Mouse (Mus musculus): ENCODE measurements around the gene St6galnac4.

St6galnac4 gene

DNA sequence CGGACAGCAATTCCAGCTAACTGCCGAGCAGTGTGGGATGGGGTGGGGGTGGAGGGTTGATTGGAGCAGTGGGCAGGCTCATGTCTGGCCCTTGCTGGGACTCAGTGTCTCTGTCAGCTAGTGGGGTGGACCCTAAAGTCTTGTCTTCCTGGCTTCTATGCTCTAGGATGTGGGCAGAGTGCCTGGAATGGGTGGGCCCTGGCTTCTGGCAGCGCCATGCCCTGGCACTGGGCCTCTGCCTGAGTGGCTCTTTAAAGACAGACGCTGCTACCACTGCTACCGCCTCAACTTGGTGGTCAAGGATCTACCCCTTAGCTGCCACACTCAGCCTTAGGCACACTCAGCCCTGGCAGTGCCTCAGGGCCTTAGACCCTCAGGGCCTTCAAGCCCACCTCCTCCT lies 41.8 kb downstream of the St6galnac4 start:
- peak; percentile 89 to 91 for DNase-seq

DNA sequence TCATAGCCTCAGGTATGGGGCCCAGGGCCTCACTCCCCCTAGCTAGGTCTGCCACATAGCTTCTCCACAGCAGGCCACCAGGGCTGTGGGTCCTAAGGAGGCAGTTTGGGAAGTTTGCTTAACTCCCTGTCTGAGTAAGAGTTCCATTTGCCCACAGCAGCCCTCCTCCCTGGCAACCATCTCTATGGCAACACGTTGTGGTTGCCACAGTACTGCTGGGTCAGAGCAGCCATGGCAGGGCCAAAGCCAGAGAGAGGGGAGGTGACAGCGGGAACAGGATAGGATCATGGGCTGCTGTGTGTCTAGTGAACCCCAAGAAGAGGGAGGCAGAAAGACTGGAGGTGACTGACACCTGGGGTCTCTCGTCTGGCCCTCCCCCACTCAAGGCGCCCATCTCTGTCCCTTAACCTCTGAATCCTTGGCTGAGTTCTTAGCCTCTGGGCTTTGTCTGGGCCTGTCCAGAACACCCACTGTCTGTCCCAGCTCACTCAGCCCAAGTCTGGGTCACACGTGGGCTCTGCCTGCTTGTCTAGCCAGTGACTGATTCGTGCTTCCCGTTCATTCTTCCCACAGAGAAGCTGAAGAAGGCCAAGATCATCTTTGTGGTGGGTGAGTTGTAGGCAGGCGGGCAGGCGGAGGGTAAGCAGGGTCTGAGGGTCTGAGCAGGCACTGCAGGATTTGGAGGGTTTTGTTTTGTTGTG lies 42.5 kb downstream of the St6galnac4 start:
- DNase-seq: peak; percentile 76 to 82

DNA sequence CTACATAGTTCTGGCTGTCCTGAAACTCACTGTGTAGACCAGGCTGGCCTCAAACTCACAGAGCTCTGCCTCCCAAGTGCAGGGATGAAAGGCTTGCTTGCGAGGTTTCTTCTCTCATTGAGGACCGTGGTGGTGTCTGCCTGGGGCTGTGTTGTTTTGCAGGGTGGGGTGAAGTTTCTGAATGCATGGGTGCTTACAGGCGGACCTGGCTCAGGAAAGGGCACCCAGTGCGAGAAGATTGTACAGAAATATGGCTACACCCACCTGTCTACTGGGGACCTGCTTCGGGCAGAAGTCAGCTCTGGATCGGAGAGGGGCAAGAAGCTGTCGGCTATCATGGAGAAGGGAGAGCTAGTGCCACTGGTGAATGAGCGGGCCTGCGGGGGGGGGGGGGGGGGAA lies 43.1 kb downstream of the St6galnac4 start:
- no peak for DNase-seq

DNA sequence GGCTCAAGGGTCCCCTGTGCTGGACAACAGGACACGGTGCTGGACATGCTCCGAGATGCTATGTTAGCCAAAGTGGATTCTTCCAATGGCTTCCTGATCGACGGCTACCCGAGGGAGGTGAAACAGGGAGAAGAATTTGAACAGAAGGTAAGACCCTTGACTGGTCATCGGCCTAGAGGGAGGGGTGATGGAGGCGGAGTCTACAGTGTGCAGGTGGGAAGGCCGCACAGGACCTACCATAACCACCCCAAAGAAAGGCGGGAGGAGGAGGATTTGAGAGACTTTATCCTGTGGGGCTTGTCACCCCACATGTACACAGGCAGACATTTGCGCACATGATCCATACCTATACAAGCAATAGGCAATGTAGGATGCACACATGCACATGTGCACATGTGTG lies 44.2 kb downstream of the St6galnac4 start:
- no peak for DNase-seq

DNA sequence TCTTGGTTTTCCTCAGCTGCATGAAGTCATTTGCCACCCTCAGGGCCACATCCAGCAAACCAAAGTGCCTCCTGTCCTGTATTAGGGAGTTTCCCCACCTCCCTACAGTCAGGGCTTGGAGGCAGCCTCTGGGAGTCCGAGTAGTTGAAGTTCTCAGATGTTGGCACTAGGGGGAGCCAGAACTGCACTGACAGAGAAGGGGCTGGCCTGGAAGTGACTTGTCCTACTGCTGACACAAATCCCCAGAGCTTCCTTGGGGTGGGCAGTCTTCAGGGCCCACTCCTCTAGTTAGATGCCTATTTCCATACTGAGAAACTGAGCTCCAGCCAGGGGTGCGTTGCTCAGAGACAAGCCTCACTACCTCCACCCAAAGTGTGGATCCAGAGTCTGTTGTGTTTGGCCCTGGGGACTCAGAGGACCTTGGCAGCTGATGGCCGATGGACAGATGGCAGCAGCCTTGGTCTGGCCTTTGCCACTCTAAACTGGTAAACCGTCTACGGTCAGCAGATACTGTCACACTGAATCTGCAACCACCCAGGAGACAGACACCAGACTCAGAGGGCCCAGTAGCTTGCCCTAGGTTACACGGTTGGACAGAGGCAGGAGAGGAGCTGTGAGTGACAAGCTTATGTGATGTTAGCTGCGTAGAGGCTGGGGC lies 45.0 kb downstream of the St6galnac4 start:
- peak; percentile 76 to 84 for DNase-seq

DNA sequence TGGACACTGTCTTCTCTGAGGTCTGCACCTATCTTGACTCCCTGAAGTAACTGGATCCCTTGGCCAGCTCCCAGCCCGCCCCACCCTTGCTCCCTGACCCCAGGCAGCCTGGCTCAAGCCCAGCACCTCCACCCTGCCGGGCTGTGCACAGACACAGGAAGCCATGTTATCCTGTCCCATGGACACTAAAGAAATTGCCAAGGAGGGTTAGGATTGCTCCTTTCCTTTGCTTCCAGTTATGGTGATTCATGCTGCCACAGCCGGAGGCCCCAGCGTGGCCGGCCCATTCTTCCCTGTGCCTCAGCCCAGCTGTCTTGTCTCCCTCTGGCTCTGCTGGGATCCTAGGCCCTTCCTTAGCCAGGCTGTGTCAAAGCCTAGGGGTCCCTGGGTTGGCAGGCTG lies 46.8 kb downstream of the St6galnac4 start:
- peak; percentile 70 to 79 for DNase-seq

DNA sequence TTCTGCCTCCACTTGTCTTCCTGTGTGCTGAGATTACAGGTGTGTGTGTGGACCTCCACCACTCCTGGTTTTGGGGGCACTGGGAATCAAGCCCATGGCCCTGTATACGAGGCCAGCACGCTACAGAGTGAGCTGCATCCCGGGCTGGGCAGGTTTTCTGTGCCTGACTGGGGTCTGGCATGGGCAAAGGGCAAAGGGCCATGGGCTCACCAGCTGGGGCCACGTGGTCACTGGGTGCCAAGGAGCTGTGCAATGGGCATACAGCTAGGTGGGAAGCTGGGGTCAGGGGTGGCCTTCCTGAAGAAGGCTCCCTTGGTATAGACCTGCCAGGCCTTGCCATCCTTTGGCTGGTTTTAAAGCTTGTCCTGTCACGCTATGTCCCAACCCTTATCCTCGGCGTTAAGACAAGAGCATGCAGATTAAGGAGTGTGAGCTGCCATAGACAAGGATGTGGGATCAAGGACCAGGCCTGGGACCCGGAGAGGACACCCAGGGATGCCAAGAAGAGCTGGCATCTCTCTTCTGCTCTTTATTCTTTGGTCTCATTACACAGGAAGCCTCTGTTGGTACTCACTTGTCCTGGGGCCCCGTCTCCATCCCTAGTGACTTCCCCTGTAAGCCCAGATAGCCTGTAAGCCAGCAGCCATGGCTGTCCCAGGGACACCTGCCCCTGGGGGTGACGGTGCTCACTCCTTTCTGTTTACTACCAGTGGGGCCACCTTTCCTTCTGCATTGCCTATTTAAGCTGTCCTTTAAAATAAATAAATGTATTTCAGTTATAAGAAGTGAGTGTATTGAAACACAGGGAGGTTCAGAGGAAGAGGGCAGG lies 47.6 kb downstream of the St6galnac4 start:
- no peak for DNase-seq

DNA sequence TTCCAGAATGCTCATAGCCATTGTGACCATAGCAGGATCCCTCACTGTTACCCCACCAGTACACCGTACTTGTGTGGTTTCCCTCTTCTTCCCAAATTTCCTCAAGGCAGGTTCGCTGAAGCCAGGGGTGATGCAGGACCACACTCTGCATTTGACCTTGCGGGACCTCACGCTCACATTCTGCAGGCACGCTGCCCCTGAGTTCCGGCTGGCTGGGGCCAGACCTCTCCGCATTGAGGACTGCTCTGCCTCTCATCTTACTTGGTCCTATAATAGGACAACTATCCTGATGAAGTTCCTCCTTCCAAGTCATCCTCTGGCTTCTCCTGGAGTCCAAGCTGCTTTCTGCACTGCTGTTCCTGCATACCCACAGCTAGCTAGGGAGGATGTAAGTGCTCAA lies 49.7 kb downstream of the St6galnac4 start:
- DNase-seq: no peak

DNA sequence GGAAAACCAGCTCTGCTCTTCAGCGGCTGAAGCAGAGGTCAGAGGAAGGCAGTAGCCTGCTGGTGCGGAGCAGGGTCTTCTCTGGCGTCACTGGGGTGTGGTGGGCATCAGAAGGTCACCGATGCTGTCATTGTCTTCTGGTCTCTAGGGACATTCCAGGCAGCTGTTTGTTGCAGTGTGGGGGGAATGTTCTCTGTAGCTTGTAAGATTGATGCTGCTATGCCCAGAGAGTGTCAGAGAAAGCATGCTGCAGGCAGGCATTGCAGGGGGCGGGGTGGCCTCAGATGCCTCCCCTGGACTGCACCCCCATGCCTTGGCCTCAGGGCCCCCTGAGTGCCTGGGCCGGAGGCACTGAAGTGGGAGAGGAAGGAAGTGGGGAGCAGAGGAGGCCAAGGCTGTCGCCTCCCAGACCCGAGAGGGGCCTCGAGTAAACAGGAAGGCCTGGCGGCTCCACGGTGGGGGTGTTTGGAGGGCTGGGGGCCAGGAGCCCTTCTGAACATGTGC lies 50.9 kb downstream of the St6galnac4 start:
- DNase-seq: peak; percentile 85 to 90

DNA sequence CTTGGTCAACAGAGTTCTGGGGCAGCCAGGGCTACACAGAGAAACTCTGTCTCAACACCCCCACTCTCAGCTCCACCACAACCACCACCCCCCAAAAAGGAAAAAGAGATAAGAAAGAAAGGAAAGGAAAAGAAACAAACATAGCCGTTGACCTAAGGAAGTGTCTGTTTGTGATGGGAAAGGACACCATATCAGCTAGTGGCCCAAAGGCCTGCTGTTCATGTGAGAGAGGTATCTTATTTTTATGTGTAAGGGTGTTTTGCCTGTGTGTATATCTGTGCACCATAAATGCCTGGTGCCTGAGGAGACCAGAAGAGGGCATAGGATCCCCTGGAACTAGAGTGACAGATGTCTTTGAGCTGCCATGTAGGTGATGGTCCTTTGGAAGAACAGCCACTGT lies 52.7 kb downstream of the St6galnac4 start:
- DNase-seq: no peak

DNA sequence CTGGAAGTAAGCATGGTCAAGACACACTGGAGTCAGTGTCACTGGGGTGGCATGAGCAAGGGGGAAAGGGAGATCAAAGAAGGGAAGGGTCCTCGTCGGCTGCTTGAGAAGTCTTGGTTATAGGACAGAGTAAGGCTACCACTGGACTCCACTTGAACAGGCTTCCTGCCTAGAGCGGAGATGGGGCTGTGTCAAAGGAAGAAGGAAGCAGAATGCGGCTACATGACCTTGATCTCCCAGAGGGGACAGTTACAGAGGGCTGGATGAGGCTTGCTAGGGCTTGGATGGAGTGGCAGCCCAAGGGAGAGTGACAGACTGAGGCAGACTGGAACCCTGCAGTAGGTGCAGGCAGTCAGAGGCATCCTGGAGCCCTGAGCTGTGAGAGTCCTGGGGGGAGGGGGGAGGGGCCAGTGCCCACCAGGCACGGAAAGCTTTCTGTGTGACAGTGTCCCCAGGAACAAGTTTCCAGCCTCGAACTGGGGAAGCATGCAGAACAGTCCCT lies 53.7 kb downstream of the St6galnac4 start:
- DNase-seq: no peak

DNA sequence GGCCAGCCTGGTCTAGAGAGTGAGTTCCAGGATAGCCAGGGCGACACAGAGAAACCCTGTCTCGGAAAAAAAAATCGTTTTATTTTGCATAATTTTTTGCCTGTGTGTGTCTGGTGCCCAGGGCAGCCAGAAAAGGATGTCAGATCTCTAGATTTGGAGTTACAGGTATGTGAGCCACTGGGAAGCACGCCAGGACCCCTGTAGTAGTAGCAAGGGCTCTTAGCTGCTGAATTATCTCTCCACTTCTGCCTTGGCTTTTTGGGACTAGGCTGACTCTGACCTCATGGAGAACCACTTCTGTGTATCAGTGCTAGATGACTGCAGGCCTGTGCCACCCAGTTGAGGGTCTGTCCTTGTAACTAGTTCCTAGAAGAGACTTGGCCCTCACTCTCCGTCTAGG lies 54.9 kb downstream of the St6galnac4 start:
- no peak for DNase-seq

DNA sequence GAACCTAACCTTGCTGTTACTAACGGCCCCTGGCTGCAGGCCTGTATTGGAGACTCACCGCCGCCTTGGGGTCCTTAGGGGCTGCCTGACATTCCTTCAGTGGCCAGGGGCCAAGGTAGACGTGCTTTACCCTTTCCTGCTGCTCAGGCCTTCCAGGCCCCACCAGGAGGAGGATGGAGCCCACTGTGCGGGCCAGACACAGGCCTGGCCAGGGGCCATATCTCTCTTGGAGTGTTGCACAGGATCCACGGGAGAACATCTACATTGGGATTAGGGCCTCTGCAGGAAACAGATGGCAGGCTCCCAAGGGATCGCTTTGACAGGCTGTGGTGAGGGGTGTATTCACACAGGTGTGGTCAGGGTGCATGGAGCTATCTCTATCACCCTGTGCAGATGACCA lies 55.9 kb downstream of the St6galnac4 start:
- DNase-seq: no peak

DNA sequence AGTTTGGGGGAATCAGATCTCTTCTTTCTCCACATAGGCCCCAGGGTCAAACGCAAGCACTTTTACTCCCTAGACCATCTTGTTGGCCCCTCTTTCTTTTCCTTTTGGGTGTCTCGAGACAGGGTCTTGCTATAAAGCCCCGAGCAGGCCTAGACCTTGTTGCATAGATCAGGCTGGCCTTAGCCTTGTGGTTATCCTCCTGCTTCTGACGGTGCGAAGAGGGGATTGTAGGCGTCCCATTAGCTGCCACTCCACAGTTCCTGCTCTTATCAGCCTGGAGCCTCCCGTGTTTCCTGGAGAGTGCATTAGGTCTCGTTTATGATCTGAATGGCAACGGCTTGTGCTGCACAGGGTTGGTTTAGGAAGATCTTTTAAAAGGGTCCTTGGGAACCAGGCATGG lies 57.2 kb downstream of the St6galnac4 start:
- DNase-seq: no peak

DNA sequence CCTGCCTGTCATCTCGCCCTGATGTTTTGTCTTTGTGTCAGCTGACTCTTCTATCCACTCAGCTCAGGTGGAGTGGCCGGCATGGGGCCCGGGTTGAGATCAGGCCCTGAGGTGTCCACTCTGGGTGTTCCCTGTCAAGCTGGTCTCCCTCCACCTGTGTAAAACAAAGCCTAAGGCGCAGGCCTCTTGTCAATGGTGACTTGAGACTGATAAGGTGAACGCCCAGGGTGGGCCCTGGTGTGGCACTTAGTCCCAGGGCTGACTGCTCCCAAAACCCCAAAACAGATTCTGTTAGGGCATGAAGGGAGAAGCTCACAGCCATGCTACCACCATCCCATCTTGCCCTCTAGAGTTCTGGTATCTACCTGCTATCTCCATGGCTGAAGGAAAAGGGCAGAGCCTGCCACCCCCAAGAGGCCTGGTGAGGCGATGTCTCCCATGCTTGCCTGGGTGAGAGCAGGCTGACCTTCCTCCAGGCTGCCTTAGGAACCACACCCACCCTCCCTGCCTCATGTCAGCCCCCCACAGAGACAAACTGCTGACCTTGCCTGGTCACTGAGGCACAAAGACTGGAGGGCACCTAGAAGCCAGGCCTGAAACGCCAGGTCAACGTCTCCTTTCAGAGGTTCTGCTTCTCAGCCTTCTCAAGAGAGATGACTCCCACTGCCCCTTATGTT lies 58.0 kb downstream of the St6galnac4 start:
- DNase-seq: no peak

DNA sequence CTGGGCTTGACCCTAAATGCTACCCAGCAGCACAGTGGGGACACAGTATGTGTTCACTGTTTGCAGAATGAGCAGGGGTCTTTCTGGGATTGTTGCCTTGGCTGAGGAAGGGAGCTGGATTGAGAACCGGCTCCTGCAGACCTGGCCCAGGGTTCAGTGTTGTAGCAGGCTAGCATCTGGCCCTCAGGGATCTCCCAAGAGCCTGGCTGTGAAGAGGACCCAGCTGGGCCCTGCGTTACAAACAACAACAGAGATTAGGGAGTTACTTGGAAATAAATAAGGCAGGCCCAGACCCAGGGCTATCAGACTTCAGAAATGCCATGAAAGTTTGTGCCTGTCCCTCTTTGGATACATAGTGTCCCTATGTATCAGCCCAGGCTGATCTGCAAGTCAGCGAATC lies 58.8 kb downstream of the St6galnac4 start:
- DNase-seq: no peak

DNA sequence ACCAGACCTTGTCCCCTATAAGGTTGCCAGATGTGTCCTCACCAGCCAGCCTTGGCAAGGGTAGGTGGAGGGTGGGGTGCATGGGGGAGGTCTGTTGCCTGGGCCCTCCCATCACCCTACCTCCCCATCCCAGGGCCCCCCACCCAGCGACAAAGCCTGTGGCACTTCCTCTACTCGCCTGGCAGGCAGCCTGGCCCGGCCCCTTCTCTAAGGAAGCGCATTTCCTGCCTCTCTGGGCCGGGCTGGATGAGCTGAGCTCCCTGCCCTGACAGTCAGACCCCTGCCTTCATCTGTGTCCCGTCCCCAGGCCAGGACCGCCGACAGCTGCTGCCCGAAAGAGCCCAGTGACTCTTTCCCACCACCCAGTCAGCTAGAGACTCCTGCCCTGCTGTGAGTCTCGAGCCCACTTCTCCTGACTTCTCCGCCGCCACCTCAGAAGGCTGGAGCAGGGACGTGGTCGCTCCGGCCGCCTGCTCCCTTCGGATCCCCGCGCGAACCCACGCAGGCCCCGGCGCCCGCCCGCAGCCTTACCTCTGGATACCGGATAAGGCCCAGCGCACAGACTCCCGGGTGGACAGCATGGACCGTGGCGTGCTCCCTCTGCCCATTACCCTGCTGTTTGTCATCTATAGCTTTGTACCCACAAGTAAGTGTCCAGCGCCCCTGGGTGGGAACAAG lies 59.6 kb downstream of the St6galnac4 start, which contains the start of gene Eng:
Eng (plus strand) TSS at position 217 of the 678 bp plus-strand sequence.
- DNase-seq: peak; percentile 86 to 91

DNA sequence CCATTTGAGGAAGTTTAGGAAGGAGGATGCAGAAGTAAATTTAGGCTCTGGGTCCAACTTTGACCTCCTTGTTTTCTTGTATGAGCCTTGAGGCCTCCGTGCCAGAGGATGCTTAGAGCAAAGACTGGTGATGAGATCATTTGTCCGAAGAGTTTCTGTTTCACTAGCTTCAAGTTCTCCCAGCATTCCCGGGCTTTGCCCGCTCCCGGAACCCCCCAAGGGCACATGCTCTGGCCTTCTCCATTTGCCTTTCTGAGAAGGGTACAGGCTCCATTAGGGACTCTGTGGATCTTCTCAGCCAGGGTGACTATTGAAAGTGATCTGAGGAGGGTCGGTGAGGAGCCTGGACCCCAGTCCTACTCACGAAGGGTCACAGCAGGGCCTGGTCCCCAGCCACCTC lies 60.5 kb downstream of the St6galnac4 start:
- no peak for DNase-seq
